Mouse (Mus musculus): ENCODE data around the gene Irf9. TPM values are rescaled to one million over a fixed set of nuclear protein-coding genes. Genes with fewer than 3 reads are reported as not detected.
A peak's percentile ranks its signal among the peaks of the same experiment; 100 is the strongest.

Irf9 gene
- polyA plus RNA-seq, 1 experiment from 2014 or later, result 10.8 TPM

DNA sequence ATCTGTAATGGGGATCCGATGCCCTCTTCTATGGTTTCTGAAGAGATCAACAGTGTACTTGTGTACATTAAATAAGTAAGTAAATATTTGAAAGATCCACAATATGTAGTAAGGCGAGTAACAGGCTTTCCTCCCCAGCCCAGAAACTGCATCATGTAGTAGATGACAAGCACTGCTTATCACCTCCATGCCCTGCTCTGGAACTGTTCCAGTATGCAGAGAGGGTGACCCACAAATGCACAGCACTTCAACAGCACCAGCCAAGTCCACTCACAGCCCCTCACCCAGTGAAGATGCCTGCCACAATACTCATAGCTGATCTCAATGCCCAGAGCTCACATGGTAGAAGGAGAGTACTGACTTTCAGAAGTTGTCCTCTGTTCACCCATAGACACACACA is 32.8 kb upstream of the Irf9 start:
- Histone ChIP-seq H3K4me1 (replicated peaks) (peaks cover 3% of the 10 kb centered on the region; the same call in 1 of the 2 replicates), H3K36me3 (peaks cover 13% of the 10 kb centered on the region; the same call in 1 of the 2 replicates), H3K27ac (no peak overlapping the region), H3K4me3 (replicated peaks) (no peak overlapping the region), H3K9me3 (no peaks in the 10 kb centered on the region), H3K9ac (no peak overlapping the region), H3K27me3 (replicated peaks) (no peaks in the 10 kb centered on the region), H3K4me2 (replicated peaks) (no peak overlapping the region)
- ATAC-seq, result no peak
- WGBS, result 85% methylated on average over 2 of the region's 2 CpGs

- Histone ChIP-seq H3K4me2 (replicated peaks) (no peak overlapping the region), H3K4me3 (replicated peaks) (no peak overlapping the region), H3K9me3 (no peaks in the 10 kb centered on the region), H3K36me3 (peaks cover 6% of the 10 kb centered on the region; the same call in 1 of the 2 replicates), H3K4me1 (replicated peaks) (peaks cover 7% of the 10 kb centered on the region; the same call in 1 of the 2 replicates), H3K27ac (no peak overlapping the region), H3K27me3 (replicated peaks) (no peaks in the 10 kb centered on the region), H3K9ac (no peak overlapping the region)
- no peak for ATAC-seq
Measured at GRCm38 (mm10) chr14:55571760-55572159, 31.6 kb upstream of the Irf9 start.

DNA sequence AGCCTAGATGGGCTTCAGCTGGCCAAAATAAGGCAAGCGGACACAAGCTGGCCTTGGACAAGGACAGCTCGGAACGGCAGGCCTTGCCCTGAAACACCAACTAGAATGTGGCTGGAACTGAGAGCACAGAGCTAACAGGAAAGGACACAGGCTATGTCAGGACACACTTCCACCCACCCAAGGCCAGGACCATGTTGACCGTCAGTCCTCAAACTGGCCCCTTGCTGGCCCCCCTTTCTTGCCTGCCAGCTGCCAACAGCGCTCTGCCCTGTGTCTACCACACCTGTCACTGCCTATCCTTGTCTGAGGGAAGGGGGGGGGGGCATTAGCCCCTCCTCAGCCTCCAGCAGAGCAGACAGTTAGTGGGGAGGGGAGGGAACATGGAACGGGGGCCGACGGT is 28.1 kb upstream of the Irf9 start, which contains the start of gene Fitm1:
Gene Fitm1, plus strand, starts transcription at position 316 of the 400 bp plus-strand sequence.
- no peak within 1 kb of the TSS for H3K9ac ChIP-seq
- 65% methylated on average over 8 of the region's 8 CpGs for WGBS
- H3K4me3 ChIP-seq (replicated peaks), result no peak within 1 kb of the TSS
- no peak within 1 kb of the TSS for H3K27ac ChIP-seq
- peaks cover 10% of the 10 kb centered on the region for H3K4me1 ChIP-seq (replicated peaks)
- H3K9me3 ChIP-seq, result no peaks in the 10 kb centered on the region
- no peak within 1 kb of the TSS for H3K4me2 ChIP-seq (replicated peaks)
- no peak for ATAC-seq
- 0 out of 2 replicates have a peak, but pooled peaks cover 2% of the 10 kb centered on the region for H3K36me3 ChIP-seq
- no peaks in the 10 kb centered on the region for H3K27me3 ChIP-seq (replicated peaks)

DNA sequence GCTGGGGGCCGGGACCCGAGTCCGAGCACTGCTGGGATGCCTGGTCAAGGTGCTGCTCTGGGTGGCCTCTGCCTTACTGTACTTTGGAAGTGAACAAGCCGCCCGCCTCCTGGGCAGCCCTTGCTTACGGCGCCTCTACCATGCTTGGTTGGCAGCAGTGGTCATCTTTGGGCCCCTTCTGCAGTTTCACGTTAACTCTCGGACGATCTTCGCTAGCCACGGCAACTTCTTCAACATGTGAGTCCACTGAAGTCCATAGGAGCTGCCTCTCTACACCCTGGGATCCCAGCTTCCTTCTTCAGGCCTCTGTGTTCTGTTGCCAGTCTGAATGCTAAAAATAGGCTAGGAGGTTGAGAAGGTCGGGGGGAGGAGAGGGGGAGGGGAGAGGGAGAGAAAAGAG is 27.7 kb upstream of the Irf9 start:
- Histone ChIP-seq H3K4me1 (replicated peaks) (peaks cover 10% of the 10 kb centered on the region), H3K4me3 (replicated peaks) (no peak overlapping the region), H3K9ac (no peak overlapping the region), H3K9me3 (no peaks in the 10 kb centered on the region), H3K27me3 (replicated peaks) (no peaks in the 10 kb centered on the region), H3K27ac (no peak overlapping the region), H3K36me3 (peaks cover 6% of the 10 kb centered on the region; the same call in 1 of the 2 replicates), H3K4me2 (replicated peaks) (no peak overlapping the region)
- ATAC-seq, result no peak
- WGBS, result 70% methylated on average over 13 of the region's 13 CpGs

DNA sequence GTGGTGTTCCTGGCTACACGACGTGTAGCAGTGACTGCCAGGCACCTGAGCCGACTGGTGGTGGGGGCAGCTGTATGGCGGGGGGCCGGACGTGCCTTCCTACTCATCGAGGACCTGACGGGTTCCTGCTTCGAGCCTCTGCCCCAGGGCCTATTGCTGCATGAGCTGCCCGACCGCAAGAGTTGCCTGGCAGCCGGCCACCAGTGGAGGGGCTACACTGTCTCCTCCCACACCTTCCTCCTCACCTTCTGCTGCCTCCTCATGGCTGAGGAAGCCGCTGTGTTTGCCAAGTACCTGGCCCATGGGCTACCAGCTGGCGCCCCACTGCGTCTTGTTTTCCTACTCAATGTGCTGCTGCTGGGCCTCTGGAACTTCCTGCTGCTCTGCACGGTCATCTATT is 27.0 kb upstream of the Irf9 start:
- H3K36me3 ChIP-seq, result peaks cover 10% of the 10 kb centered on the region
- no peak overlapping the region for H3K27ac ChIP-seq
- H3K4me1 ChIP-seq (replicated peaks), result peaks cover 10% of the 10 kb centered on the region
- H3K27me3 ChIP-seq (replicated peaks), result no peaks in the 10 kb centered on the region
- no peak for ATAC-seq
- H3K9ac ChIP-seq, result no peak overlapping the region
- WGBS, result 80% methylated on average over 16 of the region's 16 CpGs
- H3K9me3 ChIP-seq, result no peaks in the 10 kb centered on the region
- H3K4me2 ChIP-seq (replicated peaks), result no peak overlapping the region
- H3K4me3 ChIP-seq (replicated peaks), result no peak overlapping the region

- under 1% methylated on average over 32 of the region's 32 CpGs for WGBS
- H3K4me1 ChIP-seq (replicated peaks), result peaks cover 10% of the 10 kb centered on the region
- peak within 1 kb of the TSS; percentile 92 for H3K9ac ChIP-seq
- H3K4me2 ChIP-seq (replicated peaks), result peak within 1 kb of the TSS; percentile 79
- peak; percentile 94 for ATAC-seq
- no peaks in the 10 kb centered on the region for H3K9me3 ChIP-seq
- peaks cover 13% of the 10 kb centered on the region for H3K36me3 ChIP-seq
- no peaks in the 10 kb centered on the region for H3K27me3 ChIP-seq (replicated peaks)
- H3K27ac ChIP-seq, result peak within 1 kb of the TSS; percentile 88
- peak within 1 kb of the TSS; percentile 79 for H3K4me3 ChIP-seq (replicated peaks)
Measured at GRCm38 (mm10) chr14:55577871-55578667, 25.3 kb upstream of the Irf9 start, which contains the start of gene Psme1. Gene Psme1, plus strand, starts transcription at chr14:55578123.

DNA sequence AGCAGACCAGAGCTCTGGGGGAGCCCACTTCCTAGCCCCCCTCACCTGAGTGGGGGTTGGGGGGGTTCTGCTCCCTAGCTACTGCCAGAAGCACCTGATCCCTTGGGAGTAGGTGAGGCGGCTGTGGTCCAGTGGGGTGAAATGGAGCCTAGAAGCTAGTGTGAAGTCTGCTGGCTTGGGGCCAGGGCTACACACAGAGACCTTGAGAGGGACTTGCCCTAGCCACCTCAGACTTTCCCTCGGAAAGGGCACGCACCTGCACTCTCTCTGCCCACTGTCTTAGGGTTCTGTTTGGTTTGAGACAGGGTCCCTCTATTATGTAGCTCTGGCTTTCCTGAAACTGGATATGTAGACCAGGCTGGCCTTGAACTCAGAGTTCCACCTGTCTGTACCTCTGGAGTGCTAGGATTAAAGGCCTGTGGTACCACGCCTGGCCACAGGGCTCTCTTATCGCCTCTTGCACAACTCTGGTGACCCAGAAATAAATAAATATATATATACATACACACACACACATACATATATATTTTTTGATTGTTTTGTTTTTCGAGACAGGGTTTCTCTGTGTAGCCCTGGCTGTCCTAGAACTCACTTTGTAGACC is 24.6 kb upstream of the Irf9 start:
- Histone ChIP-seq H3K9ac (peak overlapping the region; percentile 92), H3K36me3 (peaks cover 13% of the 10 kb centered on the region), H3K27ac (peak overlapping the region; percentile 88), H3K9me3 (no peaks in the 10 kb centered on the region), H3K4me2 (replicated peaks) (peak overlapping the region; percentile 79), H3K27me3 (replicated peaks) (no peaks in the 10 kb centered on the region), H3K4me3 (replicated peaks) (peak overlapping the region; percentile 79), H3K4me1 (replicated peaks) (peaks cover 10% of the 10 kb centered on the region)
- 20% methylated on average over 6 of the region's 6 CpGs for WGBS
- ATAC-seq, result peak; percentile 69

DNA sequence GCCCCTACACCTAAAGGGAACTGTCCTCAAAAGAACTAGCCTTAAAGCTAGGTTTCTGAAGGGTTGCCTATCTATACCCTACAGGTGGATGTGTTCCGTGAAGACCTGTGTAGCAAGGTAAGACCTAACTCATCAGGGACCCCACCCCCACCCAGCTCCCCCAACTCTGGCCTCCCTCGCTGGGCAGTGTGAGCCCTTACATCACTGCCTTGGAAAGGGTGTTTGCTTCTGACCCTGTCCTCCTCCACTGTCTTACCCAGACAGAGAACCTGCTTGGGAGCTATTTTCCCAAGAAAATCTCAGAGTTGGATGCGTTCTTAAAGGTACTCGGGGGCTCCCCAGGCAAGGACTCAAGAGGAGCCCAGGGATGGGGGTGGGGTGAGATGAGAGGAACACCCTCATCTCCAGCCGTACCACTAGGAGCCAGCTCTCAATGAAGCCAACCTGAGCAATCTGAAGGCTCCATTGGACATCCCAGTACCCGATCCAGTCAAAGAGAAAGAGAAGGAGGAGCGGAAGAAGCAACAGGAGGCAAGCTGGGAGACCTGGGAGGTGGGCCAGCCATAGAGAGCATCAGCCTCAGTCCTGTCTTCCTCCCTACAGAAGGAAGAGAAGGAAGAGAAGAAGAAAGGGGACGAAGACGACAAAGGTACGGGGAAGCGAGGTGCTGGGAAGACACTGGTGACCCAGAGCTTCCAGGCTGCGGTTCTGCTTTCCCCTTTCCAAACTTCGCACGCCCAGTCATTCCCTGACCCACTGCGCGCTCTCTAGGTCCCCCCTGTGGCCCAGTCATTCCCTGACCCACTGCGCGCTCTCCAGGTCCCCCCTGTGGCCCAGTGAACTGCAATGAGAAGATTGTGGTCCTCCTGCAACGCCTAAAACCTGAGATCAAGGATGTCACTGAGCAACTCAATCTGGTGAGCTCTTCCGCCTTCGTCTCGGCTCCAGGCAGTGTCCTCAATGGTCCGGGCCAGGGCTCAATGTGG is 23.6 kb upstream of the Irf9 start:
- Histone ChIP-seq H3K36me3 (peaks cover 13% of the 10 kb centered on the region), H3K4me2 (replicated peaks) (peak overlapping the region; percentile 79; the same call in 1 of the 2 replicates), H3K4me3 (replicated peaks) (no peak overlapping the region), H3K27me3 (replicated peaks) (no peaks in the 10 kb centered on the region), H3K9ac (no peak overlapping the region), H3K27ac (no peak overlapping the region), H3K4me1 (replicated peaks) (peaks cover 13% of the 10 kb centered on the region), H3K9me3 (no peaks in the 10 kb centered on the region)
- ATAC-seq, result no peak
- 87% methylated on average over 23 of the region's 23 CpGs for WGBS

DNA sequence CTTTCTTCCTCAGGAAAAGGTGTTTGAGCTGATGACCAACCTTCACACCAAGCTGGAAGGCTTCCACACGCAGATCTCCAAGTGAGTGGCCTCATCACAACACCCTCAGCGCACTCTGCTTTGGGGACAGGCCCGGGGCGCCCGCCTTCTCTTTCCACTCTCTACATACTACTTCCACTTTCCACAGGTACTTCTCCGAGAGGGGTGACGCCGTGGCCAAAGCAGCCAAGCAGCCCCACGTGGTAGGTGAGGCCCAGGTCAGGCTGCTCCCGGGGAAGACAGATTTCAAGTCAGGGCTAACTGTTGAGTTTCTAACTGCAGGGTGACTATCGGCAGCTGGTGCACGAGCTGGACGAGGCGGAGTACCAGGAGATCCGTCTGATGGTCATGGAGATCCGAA is 22.6 kb upstream of the Irf9 start:
- H3K27me3 ChIP-seq (replicated peaks), result no peaks in the 10 kb centered on the region
- H3K4me3 ChIP-seq (replicated peaks), result no peak overlapping the region
- H3K9me3 ChIP-seq, result no peaks in the 10 kb centered on the region
- H3K4me2 ChIP-seq (replicated peaks), result no peak overlapping the region
- no peak for ATAC-seq
- no peak overlapping the region for H3K27ac ChIP-seq
- peaks cover 13% of the 10 kb centered on the region for H3K4me1 ChIP-seq (replicated peaks)
- H3K36me3 ChIP-seq, result peaks cover 13% of the 10 kb centered on the region
- no peak overlapping the region for H3K9ac ChIP-seq
- whole genome bisulfite sequencing, result 94% methylated on average over 16 of the region's 16 CpGs

DNA sequence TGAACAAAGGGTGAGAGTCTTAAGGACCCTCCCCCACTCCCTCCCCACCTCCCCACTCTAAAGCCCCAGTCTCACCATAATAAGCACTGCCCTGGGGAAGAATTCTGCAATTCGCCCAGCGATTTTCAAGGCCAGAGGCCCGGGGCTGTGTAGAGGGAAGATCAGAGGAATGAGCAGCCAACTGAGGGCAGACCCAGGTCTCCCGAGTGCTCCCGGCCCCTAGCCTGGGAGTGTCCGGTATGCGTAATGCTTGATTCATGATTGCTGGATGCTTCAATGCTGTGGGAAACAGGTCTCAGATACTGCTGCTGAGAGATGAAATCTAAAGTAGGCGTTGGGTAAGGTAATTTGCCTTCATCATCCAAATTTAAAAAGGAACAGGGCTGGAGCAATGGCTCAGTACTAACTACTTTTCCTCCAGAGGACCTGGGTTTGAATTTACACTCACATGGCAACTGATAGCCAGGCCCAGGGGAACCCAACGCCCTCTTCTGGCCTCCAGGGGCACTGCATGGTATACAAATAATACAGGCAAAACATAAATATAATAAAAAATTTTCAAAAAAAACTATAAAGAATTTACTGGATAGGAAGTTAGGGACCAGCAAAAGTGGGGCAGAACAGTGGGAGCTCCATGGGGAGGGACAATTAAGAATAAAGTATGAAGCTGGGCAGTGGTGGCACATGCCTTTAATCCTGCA is 21.2 kb upstream of the Irf9 start:
- Histone ChIP-seq H3K27ac (no peak overlapping the region), H3K4me1 (replicated peaks) (peaks cover 11% of the 10 kb centered on the region; the same call in 1 of the 2 replicates), H3K4me2 (replicated peaks) (no peak overlapping the region), H3K4me3 (replicated peaks) (no peak overlapping the region), H3K9ac (no peak overlapping the region), H3K27me3 (replicated peaks) (no peaks in the 10 kb centered on the region), H3K36me3 (peaks cover 13% of the 10 kb centered on the region), H3K9me3 (no peaks in the 10 kb centered on the region)
- ATAC-seq, result no peak
- WGBS, result 68% methylated on average over 9 of the region's 9 CpGs

DNA sequence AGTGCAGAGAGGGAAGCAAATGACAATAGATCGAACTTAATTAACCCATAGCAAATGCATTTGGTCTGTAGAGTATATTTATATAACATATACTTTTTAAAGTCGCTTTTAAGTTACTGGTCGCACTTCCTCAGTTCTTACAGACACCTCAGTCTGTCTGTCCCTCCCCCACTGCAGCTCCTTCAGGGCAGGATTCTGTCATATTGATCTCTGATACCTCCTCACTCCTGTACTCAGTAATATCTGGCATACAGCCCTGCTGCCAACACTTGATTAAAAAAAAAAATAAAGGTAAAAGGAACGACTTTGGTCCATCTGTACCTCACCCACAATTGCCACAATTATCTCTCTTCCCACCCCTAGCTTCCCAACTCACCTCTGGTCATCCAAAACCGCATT is 19.1 kb upstream of the Irf9 start:
- Histone ChIP-seq H3K4me2 (replicated peaks) (peak overlapping the region; percentile 93), H3K9ac (peak overlapping the region; percentile 53; the same call in 1 of the 2 replicates), H3K27ac (no peak overlapping the region), H3K4me3 (replicated peaks) (peak overlapping the region; percentile 56), H3K4me1 (replicated peaks) (peaks cover 9% of the 10 kb centered on the region; the same call in 1 of the 2 replicates), H3K27me3 (replicated peaks) (no peaks in the 10 kb centered on the region), H3K36me3 (peaks cover 13% of the 10 kb centered on the region), H3K9me3 (no peaks in the 10 kb centered on the region)
- no peak for ATAC-seq
- 35% methylated on average over 5 of the region's 5 CpGs for WGBS

Measured in intestine, embryonic 15.5 days (tissue).